Mouse (Mus musculus): ENCODE data around the gene Lrig1.

DNA sequence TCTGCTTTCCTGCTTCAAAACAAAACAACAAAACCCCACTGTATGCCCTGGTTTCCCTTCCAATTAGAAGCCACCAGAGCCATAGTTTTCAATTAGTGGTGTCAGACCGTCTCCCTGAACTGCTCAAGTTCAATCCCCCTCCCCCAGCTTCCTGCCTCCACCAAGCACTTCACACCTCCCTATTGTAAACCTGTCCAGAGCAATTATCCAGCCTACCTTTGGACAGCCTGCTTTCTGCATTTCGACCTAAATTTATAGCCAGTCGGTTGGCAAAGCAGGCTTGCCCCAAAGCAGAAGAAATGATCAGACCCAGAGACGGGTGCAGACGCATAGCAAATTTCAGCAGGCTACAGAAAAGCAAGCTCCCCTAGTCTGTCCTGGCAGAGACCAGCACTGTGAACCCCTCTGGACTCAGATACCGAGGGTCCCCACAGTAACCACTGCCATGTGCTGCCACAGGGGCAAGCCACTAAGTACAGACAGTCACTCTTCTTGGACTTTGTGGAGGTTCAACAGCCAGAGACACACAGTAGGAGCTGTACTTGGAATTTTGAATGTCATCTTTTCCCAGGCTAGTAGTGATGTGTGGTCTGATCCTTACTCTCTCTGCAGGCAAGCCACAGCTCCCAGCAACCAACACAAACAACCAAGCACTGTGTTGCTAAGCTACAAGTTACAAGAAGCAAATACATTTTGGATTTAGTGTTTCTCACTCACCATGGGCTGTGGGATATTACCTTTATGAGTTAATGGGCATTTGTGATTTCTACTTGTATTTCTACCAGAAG is 21.4 kb downstream of the Lrig1 start:
- no peak for TF ChIP-seq CTCF (IDR thresholded peaks at IDR 0.05; ENCODE audit: borderline replicate concordance, insufficient read depth, low read length)
- TF ChIP-seq POLR2A (IDR thresholded peaks at IDR 0.05; ENCODE audit: low read depth, low read length): no peak
